Mouse (Mus musculus) forebrain, embryonic 12.5 days (tissue): ENCODE results near the gene Lypd9. TPM values are rescaled to one million over a fixed set of nuclear protein-coding genes. Genes with fewer than 3 reads are reported as not detected.

Source experiments
- ATAC-seq: fragments of 200-750 bp; cut with Nextera tagmentation; 2 replicates; pipeline ENCODE4 v1.8.0; 2017; ENCODE audit warnings: moderate TSS enrichment; ENCODE audit not compliant: low FRiP score
- H3K27ac ChIP-seq: fragments of 300-500 bp; sonication (generic); 2 replicates; pipeline ENCODE4 v1.5.1; 2016; ENCODE audit warnings: mild to moderate bottlenecking
- H3K27me3 ChIP-seq: fragments of 300-500 bp; sonication (generic); 2 replicates; pipeline ENCODE4 v1.6.1; 2016; ENCODE audit warnings: mild to moderate bottlenecking
- H3K36me3 ChIP-seq: fragments of 300-500 bp; sonication (generic); replicated peaks from 2 replicates; pipeline ENCODE4 v1.6.1; 2016; ENCODE audit warnings: mild to moderate bottlenecking
- H3K4me1 ChIP-seq: fragments of 300-500 bp; sonication (generic); 2 replicates; pipeline ENCODE4 v1.6.1; 2016
- H3K4me2 ChIP-seq: fragments of 300-500 bp; sonication (generic); 2 replicates; pipeline ENCODE4 v1.6.1; 2016; ENCODE audit warnings: mild to moderate bottlenecking, moderate library complexity
- H3K4me3 ChIP-seq: fragments of 300-500 bp; sonication (generic); replicated peaks from 2 replicates; pipeline ENCODE4 v1.5.1; 2016; ENCODE audit warnings: mild to moderate bottlenecking
- H3K9ac ChIP-seq: fragments of 300-500 bp; sonication (generic); 2 replicates; pipeline ENCODE4 v1.6.1; 2016; ENCODE audit warnings: mild to moderate bottlenecking
- H3K9me3 ChIP-seq: fragments of 300-500 bp; sonication (generic); 2 replicates; pipeline ENCODE4 v1.6.1; 2016
- WGBS: fragments of 180-500 bp; shearing (Covaris S2); methylation state at CpG from one replicate; pipeline ENCODE4 v1.1.7; 2016; 5-methylcytosine and 5-hydroxymethylcytosine counted together
- polyA plus RNA-seq: library from polyadenylated mRNA; unstranded; fragments of >200 nt; fragmentation: Nextera tagmentation; extraction: Ambion mirVana; gene quantifications from 2 replicates; pipeline ENCODE4 v1.2.1, GENCODE M21; 2016

The Lypd9 gene
- polyA plus RNA-seq, 1 experiment from 2014 or later, result not detected

DNA sequence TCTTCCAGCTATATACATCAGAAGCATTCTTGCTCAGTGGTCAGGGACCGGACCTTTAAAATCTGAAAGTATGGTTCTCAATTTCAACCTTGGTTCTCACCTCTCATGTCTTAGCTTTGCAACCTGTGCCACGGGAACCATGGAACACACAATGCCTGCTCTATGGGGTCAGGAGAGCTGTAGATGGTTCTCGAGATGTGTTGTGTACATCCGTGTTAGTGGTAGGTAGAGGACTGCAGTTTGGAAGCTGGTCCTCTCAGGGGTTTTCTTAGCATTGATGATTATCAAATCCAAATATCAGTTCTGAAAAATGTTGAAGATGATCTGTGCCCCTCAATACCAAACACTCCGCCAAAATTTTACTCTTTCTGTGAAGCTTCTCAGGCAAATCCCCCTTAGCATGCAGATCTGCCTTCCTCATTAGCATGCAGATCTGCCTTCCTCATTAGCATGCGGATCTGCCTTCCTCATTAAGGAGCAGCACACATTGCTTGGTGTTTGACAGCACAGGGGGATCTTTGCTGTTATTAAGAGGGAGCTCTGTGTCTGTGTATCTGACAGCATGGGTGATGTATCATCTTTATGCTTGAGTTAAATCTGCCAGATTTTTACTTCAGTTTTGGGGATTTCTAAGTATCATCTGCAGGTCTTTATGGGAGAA lies 52.6 kb downstream of the Lypd9 start:
- H3K27ac ChIP-seq, result peak overlapping the region; percentile 62; the same call in 1 of the 2 replicates
- ATAC-seq, result peak; percentile 91

More for the DNA sequence above, 52.6 kb downstream of the Lypd9 start:
- WGBS, result 37% methylated on average over 6 of the region's 6 CpGs
- H3K9me3 ChIP-seq, result no peaks in the 10 kb centered on the region
- H3K4me3 ChIP-seq, result no peak overlapping the region
- no peak overlapping the region for H3K4me2 ChIP-seq
- H3K27me3 ChIP-seq, result no peaks in the 10 kb centered on the region
- H3K36me3 ChIP-seq, result no peaks in the 10 kb centered on the region
- H3K9ac ChIP-seq, result no peak overlapping the region
- peaks cover 24% of the 10 kb centered on the region for H3K4me1 ChIP-seq

Other genes with a start within 250 kb of the Lypd9 start
- not detected in 2 replicates for gene 4930438A08Rik, start 178.1 kb downstream of the Lypd9 start, polyA plus RNA-seq
- gene Zfp692, start 145.9 kb downstream of the Lypd9 start, polyA plus RNA-seq, result 29.3 and 30.1 TPM in 2 replicates
- 37.7 and 40.4 TPM in 2 replicates for gene Zfp672, start 122.6 kb downstream of the Lypd9 start, polyA plus RNA-seq
- gene Sh3bp5l, start 122.2 kb downstream of the Lypd9 start, polyA plus RNA-seq, result 45.2 and 51.0 TPM in 2 replicates
- gene Lypd8, start 73.9 kb downstream of the Lypd9 start, polyA plus RNA-seq, result not detected in 2 replicates
- gene 1810065E05Rik, start 31.8 kb downstream of the Lypd9 start, polyA plus RNA-seq, result not detected in 2 replicates
- not detected in 2 replicates for gene Gm12253, start 20.4 kb downstream of the Lypd9 start, polyA plus RNA-seq
- not detected in 2 replicates for gene Olfr30, start 9.3 kb upstream of the Lypd9 start, polyA plus RNA-seq
- gene Olfr332, start 39.6 kb upstream of the Lypd9 start, polyA plus RNA-seq, result not detected in 2 replicates
- gene Olfr331, start 49.6 kb upstream of the Lypd9 start, polyA plus RNA-seq, result not detected in 2 replicates
- not detected in 2 replicates for gene Olfr330, start 81.9 kb upstream of the Lypd9 start, polyA plus RNA-seq
- not detected in 2 replicates for gene Olfr329-ps, start 93.5 kb upstream of the Lypd9 start, polyA plus RNA-seq
- gene Olfr328, start 102.7 kb upstream of the Lypd9 start, polyA plus RNA-seq, result 0.06 TPM in 1 of 2 replicates, not detected in the other
- not detected in 2 replicates for gene Olfr224, start 117.6 kb upstream of the Lypd9 start, polyA plus RNA-seq
- gene Olfr325, start 124.8 kb upstream of the Lypd9 start, polyA plus RNA-seq, result not detected in 2 replicates
- gene Olfr324, start 142.2 kb upstream of the Lypd9 start, polyA plus RNA-seq, result not detected in 2 replicates
- not detected in 2 replicates for gene 2210407C18Rik, start 163.2 kb upstream of the Lypd9 start, polyA plus RNA-seq
- gene Olfr323, start 177.6 kb upstream of the Lypd9 start, polyA plus RNA-seq, result not detected in 2 replicates
- gene Trim58, start 187.5 kb upstream of the Lypd9 start, polyA plus RNA-seq, result 0.36 and 0.49 TPM in 2 replicates
- not detected in 2 replicates for gene Olfr322, start 205.9 kb upstream of the Lypd9 start, polyA plus RNA-seq
- gene Olfr320, start 228.2 kb upstream of the Lypd9 start, polyA plus RNA-seq, result not detected in 2 replicates
- gene Olfr319, start 246.2 kb upstream of the Lypd9 start, polyA plus RNA-seq, result 0.10 TPM in 1 of 2 replicates, not detected in the other